Mouse (Mus musculus) cerebellum, adult 11 months (tissue): ENCODE measurements at regions not wholly inside any gene's neighbourhood (a gene's known extent, or its start where the extent isn't known, plus 50 kb on each side); places are given as distances from the start of the nearest gene placed in this dataset.

Experiments used
- DNase-seq: peaks from one replicate; pipeline ENCODE4 v3.0.0; 2022

DNA sequence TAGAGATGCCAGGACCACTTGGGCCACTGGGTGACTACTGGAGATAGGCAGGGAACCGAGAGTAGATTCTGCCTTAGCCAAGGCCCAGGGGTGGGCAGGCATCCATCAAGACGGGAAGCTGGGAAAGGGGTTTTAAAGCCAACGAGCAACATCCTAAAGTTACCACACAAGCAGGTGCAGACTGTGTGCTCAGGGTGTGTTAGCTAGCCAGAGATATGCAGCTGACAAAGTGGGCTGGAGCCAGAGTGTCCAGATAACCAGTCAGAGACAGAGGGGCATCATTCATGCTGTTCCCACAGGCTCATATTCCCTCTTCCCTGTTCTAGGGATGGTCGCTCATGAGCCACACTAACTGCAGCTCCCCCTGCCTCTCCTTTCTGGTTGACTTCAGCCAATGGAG, 104.2 kb downstream of the Vegfa start:
- no peak for DNase-seq

DNA sequence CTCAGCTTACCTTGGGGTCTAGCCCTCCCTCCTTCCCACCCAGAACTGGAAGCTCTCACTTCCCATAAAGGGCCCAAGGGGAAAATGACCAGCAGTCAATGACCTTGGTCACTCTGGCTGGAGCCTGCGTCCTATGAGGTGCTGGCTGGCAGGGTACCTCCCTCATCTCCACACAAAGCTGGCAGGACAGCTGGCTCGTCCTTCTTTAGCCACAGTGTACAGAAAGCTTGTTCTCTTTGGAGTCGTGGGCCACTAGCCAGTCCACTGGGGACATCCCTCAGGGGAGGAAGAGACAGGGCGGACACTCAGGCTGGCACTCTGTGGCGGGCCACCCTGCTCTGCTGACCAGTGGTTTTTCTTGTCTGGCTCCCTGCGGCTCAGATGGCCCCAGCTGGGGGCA, 106.3 kb downstream of the Vegfa start:
- DNase-seq: no peak

DNA sequence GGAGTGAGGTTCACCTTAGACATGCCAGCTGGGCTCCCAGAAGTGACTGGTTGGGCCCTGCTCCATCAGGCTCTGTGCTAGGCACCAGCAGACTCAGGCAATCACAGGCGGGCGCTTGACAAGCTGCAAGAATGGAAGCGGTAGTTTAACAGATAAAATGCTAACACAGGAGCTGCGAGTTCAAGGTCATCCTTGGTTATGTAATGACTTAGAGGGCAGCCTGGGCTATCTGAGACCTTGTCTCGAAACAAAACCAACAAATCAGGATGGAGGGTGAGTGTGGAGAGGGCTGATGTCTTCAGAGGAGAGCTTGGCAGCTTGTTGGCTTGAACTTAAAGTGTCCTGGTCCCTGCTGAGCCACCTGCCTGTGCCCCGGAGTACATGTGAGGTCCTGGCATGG, 107.6 kb downstream of the Vegfa start:
- no peak for DNase-seq

DNA sequence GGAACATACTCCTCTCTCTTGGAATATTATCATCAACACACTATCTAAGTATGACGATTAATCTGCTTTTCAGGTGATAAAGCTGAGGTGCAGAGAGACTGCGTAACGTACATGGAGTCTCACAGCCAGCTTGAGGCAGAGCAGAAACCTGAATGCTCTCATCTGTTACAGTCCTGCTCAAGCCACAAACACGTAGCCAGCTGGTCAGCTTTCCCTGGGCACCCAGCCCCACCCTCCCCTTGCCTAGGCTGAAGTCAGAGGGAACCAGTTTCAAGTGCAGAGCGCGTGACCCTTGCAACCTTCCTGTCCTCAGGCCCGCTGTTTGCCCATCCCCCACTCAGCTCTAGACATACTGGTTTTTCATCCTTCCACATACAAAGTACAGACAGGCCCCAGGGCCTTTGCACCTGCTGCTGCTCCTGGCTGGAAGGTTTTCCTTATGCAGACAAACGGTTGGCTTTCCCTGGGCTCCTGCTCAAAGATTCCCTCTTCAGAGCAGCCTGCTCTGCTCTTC, 108.9 kb downstream of the Vegfa start:
- no peak for DNase-seq

DNA sequence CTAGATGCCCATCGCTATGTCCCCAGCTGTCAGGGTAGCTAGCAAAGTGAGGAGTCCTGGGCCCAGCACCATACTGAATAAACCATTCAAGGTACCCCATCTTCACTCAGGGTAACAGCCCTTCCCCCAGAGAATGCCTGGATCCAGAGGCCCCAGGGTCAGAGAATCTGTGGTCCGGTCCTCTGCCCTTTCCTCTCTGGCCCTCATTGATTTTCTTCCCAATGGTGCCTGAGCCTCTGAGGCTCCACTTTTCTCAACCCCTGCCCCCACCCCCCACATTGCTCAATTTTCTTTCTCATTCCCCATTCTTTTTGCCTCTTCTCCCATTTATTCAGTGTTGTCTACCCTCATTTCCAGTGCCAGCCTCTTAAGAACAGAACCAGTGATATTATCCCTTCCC, 114.5 kb downstream of the Vegfa start:
- DNase-seq: no peak

DNA sequence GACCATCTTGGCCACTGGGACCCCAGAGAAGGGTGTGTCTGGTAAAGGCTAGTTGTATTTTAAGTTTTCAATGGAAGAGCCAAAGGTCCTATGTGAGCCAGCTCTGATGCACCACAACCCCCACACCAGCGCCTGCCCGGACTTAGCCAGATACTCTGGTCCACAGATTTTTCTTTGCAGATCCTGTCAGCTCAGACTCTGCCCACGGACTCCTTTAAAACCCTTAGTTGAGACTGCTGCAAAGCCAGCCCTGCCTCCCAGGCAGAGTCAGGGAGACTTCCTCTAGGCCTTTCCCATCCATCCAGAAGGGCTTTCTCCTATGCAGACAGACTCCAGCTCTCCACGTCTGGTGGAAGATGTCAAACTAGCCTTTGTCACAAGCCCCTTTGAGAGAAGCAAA, 115.2 kb downstream of the Vegfa start:
- DNase-seq: no peak

DNA sequence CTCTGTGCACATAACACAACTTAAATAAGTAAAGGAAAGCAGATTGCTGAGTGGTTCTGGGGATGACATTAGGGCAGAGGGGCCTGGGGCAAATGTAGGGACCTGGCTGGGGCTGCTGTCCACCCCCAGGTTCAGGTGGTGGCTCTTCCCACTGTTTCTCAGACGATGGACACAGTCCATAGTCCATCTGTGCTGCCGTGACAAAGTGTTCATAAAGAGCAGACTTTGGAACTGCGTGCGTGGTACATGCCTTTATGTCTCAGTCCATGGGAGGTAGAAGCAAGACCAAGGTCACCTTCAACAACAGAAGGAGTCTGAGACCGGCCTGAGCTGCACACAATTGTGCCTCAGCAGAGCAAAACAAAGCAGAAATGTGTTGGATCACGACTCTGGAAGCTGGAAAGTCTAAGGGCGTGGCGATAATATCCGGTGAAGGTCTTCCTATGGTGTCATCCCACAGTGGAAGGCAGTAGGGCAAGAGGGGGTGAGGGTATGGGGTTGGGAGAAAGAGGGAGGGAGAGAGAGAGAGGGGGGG, 117.4 kb downstream of the Vegfa start:
- DNase-seq: no peak

DNA sequence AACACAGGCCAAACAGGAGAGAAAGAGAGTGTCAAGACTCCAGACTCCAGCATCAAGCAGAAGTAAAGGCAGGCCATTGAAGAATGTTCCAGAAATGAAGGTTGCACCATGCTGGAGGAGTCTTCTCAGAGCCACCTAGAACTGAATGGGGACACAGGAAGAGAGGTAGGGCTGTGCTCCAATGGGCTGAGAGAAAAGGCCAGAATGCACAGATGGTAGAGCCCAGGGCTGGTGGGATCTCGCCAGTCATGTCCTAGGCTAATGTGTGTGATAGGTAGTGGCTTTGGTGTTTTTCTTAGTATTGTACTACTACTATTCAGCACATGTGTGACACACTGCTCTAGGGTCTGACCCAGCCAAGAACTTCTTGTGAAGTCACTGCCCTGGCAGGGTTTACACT, 117.9 kb downstream of the Vegfa start:
- no peak for DNase-seq

DNA sequence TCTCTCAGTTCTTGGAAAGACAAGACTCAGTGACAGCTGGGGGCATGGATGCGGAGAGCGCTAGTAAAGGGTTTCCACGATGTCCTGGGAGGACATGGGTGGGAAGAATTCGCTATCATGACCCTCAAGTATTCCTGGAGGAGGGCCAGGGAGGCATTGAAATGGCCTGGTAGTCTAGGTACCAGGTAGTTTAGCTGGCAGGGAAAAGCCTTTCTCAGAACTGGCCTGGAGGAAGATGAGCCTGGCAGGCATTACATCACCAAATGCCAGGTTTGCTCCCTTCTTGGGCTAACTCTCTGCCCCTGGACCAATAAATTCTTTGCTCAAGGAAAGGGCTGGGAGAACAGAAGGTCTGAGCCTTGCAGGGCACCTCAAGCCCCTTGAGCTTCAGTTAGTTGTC, 118.5 kb downstream of the Vegfa start:
- no peak for DNase-seq

DNA sequence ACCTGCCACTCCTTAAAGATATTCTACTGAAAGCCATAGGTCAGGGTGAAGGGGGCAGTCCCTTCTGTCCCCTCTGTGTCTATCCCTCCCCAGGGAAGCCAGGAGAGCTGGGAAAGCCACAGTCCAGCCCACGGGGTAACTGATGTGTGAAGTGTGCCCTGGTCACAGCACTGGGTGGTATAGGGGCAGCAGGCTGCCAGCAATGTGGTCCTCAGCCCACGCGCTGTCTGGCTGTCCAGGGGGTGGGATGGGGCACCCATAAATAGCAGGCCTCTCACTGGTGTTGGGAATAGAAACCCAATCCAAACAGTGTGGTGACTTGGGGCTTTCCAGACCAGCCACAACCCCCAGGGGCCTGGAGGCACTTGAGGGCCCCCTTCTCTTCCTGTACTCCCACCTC, 120.0 kb downstream of the Vegfa start:
- no peak for DNase-seq

DNA sequence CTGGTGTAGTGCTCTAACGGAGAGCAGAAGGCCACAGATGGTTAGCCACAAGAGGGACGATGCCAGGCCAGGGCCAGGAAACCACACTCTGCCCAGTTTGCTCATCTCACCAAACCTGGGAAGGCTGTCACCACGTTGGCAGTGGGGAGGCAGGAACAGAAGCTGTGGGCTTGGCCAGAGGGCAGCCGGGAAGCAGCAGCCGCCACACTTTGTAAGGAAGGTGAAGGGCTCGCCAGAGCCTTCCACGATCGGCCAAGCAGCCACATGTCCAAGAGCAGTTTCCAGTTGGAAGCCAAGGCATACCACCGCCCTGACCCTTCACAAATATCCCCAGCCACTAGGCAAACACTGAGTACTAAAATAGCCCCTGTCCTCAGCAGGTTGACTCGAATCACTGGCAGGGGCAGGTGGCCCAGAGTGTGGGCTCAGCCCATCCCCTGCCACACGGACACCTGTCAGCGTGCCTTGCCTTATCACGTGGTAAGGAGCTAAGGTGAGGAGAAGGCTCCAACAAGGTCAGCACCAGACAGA, 120.9 kb downstream of the Vegfa start:
- DNase-seq: peak; percentile 50

DNA sequence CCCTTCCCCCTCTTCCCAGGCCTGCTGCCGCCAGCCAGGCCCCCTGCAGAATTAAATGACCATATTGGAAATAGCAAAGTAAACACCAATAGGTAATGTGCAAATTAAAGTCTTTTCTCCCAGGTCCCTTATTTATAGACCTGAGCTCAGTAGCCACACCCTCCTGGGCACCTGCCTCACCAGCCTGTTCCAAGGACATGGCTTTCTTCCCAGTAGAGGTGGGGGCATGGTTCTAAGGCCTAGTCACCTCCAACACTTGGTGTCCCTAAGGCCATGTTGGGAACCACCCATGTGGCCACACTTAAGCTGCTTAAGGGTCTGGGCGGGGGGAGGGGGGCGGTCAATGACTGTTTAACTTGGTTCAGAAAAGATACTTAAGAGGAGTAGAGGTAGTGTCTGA, 121.9 kb downstream of the Vegfa start:
- DNase-seq: no peak

DNA sequence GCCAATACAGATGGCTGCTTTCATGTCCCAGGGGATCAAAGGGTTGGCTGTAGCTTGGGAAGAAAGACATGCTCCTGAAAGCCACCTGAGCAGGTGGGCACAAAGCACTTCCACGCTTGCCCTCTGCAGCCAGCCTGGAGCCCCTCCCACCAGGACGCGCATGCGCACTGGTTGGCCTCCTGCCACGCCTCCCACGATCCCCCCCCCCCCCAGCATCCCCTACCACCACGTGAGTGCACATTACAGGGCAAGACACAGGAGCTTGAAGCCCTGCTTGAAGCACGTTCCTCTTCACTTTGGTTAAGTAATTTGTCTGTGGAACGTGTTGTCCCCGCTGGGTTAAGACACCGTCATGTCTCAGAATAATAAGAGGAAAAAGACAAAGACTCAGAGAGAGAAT, 124.6 kb downstream of the Vegfa start:
- DNase-seq: no peak

DNA sequence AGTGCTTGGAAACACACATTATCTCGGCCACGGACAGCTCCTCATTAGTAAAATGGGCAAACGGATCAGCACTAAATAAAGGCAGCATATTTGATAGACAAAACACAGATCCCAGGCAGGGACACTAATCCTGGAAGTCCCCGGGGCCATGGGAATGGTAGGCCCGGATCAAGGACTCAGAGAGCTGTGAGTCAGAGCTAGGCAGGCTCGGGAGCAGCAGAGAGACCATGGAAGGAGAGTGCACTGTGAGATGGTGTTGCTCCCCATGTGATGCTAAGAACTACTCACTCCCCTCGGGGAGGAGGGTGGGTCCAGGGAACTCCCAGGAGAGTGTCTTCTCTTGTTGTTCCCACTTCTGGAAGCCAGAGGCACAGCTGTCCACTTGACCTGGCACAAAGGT, 126.6 kb downstream of the Vegfa start:
- no peak for DNase-seq

DNA sequence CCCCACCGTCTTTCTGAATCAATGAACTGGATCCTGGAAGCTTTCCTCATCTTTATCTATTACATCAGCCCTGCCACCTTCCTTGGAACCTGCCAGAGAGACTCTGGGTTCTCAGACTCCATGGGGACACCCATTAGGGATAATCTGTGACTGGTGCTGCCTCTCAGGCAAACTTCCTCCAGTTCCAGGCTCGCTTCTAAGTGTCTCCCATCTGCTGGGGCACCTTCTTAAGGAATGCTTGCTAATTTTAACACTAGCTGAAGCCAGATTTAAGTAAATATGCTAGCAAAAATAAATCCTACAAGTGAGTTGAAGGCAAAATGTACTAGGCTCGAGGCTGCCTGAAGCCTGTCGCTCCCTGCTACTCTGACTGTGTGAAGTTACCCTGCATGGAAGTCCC, 127.9 kb downstream of the Vegfa start:
- no peak for DNase-seq

DNA sequence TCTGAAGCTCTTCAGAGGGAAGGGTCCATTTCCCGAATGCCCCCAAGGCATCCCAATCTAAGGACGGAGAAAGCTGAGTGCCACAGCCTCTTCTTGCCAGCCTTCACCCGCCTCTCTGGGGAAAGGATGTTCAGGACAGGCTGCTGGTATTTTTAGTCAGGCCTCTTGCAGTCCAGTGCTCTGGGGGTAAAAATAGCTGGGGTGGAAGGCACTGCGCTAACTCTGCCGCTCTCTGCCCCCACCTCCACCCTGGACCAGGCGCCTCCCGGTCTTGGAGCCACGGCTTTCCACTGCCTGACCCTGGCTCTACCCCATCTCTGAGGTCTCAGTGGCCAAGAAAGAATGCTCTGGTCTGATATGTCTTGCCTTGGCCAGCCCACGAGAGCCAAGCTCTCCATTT, 128.9 kb downstream of the Vegfa start:
- no peak for DNase-seq

DNA sequence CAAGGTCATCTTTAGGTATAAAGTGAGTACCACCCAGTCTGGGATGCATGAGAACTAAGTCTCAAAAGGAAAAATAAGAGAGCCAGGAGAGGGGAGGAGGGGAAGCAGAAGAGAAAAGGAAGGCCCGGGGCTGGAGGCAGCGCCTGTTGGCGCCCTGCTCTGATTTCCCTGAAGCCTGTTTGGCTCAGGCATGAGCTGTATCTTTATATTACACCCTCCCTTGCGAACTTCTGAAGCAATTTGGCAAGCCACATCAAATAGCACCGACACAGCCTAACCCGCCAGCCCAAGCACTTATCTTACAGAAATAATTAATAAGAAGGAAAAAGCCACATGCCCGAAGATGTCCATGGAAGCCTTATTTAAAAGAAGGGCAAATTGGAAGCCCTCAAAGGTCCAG, 129.5 kb downstream of the Vegfa start:
- no peak for DNase-seq

DNA sequence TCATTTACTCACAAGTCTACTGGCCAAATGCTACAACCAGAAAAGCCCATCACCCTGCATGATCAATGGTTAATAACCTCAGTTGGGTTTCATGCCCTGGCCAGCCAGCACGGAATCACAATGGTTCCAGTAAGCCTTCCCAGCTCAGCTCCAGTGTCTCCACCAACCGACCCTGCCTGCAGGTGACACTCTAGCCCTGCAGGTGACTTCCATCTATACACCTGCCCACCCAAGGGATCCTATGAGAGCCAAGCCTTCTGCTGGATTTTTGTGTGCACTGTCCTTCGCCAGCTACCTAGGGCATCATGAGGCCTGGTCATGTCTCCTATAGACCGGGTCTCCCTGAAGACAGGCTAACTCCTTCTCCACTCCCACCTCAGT, 135.3 kb downstream of the Vegfa start:
- no peak for DNase-seq

DNA sequence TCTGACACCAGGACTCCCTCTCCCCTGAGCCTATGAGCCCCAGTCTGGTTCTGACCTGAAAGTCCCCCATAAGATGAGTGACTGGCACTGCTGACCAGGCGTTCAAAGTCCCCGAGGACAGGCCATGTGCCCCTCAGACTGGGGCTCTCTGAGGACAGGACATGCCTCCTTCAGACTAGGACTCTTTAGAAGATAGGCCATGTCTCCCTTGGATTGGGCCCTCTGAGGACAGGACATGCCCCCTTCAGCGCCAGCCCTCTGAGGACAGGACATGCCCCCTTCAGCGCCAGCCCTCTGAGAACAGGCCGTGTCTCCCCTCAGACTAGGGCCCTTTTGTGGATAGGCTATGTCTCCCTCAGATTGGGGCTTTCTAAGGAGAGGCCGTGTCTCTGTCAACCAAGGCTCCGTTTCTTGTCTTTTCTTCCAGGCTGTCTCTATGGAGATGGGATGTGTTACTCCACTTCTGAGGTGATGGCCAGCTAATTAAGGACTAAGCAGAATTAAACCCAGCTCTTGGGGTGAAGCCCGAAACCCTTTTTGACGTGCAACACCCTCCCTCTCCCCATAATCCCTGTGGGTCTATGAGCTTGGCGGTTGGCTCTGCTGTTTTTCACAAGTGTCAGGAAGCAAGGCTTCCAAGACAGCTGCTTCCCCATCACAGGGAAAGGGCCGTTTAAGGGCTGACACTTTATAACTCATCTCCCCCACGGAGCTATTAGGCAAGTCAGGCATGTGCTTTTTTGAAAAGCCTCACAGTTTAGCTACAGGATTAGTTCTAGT, 135.8 kb downstream of the Vegfa start:
- DNase-seq: no peak

DNA sequence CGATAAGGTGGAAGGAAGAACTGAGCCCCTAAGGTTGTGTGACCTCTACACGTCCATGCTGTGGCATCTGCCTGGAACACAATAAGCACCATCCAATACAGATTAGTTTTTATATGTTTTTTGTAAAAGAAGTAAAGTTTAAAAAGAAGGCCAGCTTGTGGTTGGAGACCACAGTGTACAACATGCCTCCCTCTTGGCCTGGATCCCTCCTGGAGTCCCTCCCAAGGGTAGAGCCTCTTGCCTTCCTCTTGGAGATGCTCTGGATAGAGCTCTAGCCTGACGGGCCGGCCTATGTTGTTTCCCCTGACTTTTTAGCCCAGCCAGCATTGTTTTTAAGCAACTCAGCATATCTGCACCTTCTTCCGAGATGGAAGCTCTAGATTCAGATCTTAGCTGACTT, 138.0 kb downstream of the Vegfa start:
- DNase-seq: no peak

DNA sequence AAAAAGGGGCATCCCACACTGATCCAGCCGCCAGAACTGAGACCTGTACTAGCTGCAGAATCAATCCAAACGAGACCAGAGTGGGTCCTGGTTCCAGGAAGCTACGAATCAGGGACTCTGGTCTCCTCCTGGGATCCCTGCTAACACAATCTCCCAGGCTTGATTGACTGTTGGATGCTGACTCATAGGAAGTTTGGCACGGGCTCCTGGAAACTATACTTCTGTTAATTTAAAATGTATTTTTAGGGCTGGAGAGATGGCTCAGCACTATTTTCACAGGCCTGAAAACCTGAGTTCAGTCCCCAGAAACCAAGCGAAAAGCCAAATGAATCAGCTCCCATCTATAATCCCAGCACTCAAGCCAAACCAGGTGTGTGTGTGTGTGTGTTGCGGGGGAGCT, 138.5 kb downstream of the Vegfa start:
- DNase-seq: no peak

DNA sequence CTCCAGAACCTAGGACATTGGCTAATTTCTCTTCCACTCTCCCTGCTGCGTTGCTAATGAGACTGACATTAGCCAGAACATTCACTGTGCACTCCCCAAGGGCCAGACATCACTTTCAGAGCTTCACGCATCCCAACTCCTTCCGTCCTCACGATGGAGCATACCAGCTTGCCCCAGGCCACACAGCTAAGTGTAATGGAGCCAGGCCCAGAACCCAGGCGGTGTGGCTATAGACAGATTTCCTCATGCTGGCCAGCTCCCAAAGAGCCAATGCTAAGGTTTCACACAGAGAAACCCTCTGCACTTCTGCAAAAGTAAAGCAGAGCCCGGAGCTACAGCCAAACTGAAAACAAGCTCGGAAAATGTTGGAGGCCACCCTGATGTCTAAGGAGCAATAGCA, 139.1 kb downstream of the Vegfa start:
- no peak for DNase-seq

DNA sequence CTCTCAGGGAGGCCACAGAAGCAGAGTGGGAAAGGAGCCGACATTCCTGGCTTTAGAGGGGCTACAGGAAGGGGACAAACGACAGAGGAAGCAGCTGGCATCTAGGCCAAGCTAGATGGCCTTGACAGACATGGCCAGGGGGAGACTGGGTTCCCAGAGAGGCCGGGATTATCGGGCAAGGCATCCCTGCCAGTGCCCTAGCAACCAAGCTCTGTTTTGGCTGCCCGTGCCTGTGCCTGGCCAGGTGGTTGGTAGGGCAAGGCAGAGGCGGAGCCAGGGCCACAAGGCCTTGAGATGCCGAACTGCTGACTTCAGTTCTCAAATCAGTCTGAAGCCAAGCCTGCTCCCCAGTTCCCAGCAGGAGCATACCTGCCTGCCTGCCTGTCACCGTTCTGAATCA, 142.7 kb downstream of the Vegfa start:
- no peak for DNase-seq

DNA sequence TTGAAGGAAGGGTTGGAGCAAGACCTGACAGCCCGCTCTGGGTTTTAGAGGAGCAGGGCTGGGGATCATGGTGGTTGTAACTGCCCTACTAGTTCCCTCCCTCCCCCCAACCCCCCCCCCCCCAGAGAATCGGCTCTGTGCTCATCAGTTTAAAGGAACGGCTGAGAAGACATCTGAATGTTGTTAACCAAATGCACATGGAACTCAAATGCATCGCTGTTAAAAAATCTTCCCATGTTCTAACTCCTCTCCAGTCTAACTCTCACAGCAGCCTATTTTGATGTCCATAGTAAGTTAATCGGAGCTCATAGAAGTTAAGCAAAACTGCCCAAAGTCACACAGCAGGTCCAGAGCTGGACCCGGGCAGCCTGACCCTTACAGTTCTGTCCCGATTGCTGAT, 143.1 kb downstream of the Vegfa start:
- DNase-seq: no peak
